Mouse (Mus musculus): Measurements from ENCODE around the gene Eras. TPM values are rescaled to one million over a fixed set of nuclear protein-coding genes. Genes with fewer than 3 reads are reported as not detected.

Gene Eras
- not detected in 2 replicates for polyA plus RNA-seq (2015; fragmentation: Nextera tagmentation; extraction: Ambion mirVana)

- Histone ChIP-seq H3K36me3 (ENCODE audit: insufficient read depth, low read length) (peaks cover 15% of the 10 kb centered on the region; the same call in 1 of the 2 replicates), H3K9me3 (ENCODE audit: low read length) (no peaks in the 10 kb centered on the region), H3K4me3 (ENCODE audit: low read length) (no peak within 1 kb of the TSS), H3K27me3 (ENCODE audit: insufficient read depth, low read length) (peaks cover 38% of the 10 kb centered on the region), H3K4me1 (ENCODE audit: insufficient read depth, low read length) (no peaks in the 10 kb centered on the region), H3K4me2 (replicated peaks; ENCODE audit: low read depth, low read length) (0 out of 2 replicates have a peak within 1 kb of the TSS, but pooled peaks have one; percentile 1), H3K27ac (ENCODE audit: low read length) (no peak within 1 kb of the TSS), H3K9ac (replicated peaks; ENCODE audit: low read length) (no peak within 1 kb of the TSS)
- ATAC-seq (ENCODE audit: low FRiP score, low TSS enrichment): 0 out of 2 replicates have a peak, but pooled peaks have one; percentile 31
- WGBS: 29% methylated on average over 18 of the region's 19 CpGs
Measured at GRCm38 (mm10) chrX:7928270-7928790, at the start of gene Eras. TSS of gene Eras (minus strand) at chrX:7928607.

DNA sequence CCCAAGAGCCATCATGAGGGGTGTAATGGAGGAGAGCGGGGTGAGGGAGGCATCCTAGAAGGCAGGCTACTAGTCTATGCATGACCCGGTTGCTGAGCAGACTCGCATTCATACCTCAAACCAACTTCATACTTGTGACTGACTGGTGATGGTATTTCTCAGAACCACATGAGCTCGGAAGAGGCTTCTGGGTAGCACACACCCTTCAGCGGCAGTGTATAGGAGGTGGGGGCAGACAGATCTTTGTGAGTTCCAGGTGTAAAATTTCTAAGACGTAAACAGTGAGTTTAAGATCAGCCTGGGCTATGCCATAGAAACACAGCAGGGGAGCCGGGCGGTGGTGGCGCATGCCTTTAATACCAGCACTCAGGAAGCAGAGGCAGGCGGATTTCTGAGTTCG lies 49.5 kb upstream of the Eras start, which contains the start of gene Gata1:
Gene Gata1, minus strand, starts transcription at position 180 of the 400 bp plus-strand sequence.
- no peak for ATAC-seq (ENCODE audit: low FRiP score, low TSS enrichment)
- Histone ChIP-seq H3K9ac (replicated peaks; ENCODE audit: low read length) (no peak within 1 kb of the TSS), H3K27ac (ENCODE audit: low read length) (no peak within 1 kb of the TSS), H3K4me3 (ENCODE audit: low read length) (no peak within 1 kb of the TSS), H3K36me3 (ENCODE audit: insufficient read depth, low read length) (no peaks in the 10 kb centered on the region), H3K9me3 (ENCODE audit: low read length) (no peaks in the 10 kb centered on the region), H3K4me1 (ENCODE audit: insufficient read depth, low read length) (no peaks in the 10 kb centered on the region), H3K27me3 (ENCODE audit: insufficient read depth, low read length) (no peaks in the 10 kb centered on the region), H3K4me2 (replicated peaks; ENCODE audit: low read depth, low read length) (no peak within 1 kb of the TSS)
- 90% methylated on average over 11 of the region's 11 CpGs for WGBS

- whole genome bisulfite sequencing: 70% methylated on average over 4 of the region's 4 CpGs
- Histone ChIP-seq H3K4me1 (ENCODE audit: insufficient read depth, low read length) (no peaks in the 10 kb centered on the region), H3K27ac (ENCODE audit: low read length) (no peak overlapping the region), H3K27me3 (ENCODE audit: insufficient read depth, low read length) (no peaks in the 10 kb centered on the region), H3K4me3 (ENCODE audit: low read length) (no peak overlapping the region), H3K4me2 (replicated peaks; ENCODE audit: low read depth, low read length) (no peak overlapping the region), H3K36me3 (ENCODE audit: insufficient read depth, low read length) (no peaks in the 10 kb centered on the region), H3K9ac (replicated peaks; ENCODE audit: low read length) (no peak overlapping the region), H3K9me3 (ENCODE audit: low read length) (no peaks in the 10 kb centered on the region)
- no peak for ATAC-seq (ENCODE audit: low FRiP score, low TSS enrichment)
Measured at GRCm38 (mm10) chrX:7971292-7971691, 42.9 kb upstream of the Eras start.

DNA sequence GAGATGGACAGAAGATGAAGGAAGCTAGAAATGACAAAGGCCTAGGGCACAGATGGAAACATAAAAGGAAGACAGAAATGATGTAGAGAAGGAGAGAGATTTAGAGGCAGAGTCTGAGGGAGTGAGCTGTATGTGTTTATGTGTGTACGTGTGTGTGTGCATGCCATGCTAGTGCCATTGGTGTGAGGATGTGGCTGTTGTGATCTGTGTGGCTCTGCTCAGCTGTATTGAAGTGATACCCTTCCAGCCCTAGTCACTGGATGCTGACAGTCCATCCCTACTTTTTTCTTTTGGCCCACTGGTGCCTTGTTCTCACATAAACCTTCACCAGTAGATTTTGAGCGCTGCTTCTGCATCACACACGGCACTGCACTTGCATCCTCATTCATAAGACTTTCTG lies 40.5 kb upstream of the Eras start:
- Histone ChIP-seq H3K4me2 (replicated peaks; ENCODE audit: low read depth, low read length) (no peak overlapping the region), H3K9ac (replicated peaks; ENCODE audit: low read length) (no peak overlapping the region), H3K9me3 (ENCODE audit: low read length) (no peaks in the 10 kb centered on the region), H3K36me3 (ENCODE audit: insufficient read depth, low read length) (no peaks in the 10 kb centered on the region), H3K27me3 (ENCODE audit: insufficient read depth, low read length) (no peaks in the 10 kb centered on the region), H3K4me3 (ENCODE audit: low read length) (no peak overlapping the region), H3K4me1 (ENCODE audit: insufficient read depth, low read length) (no peaks in the 10 kb centered on the region), H3K27ac (ENCODE audit: low read length) (no peak overlapping the region)
- no peak for ATAC-seq (ENCODE audit: low FRiP score, low TSS enrichment)
- WGBS: 93% methylated on average over 3 of the region's 3 CpGs

GRCm38 (mm10) chrX:7968226-7968625 lies 39.8 kb upstream of the Eras start:
- ATAC-seq (ENCODE audit: low FRiP score, low TSS enrichment): peak; percentile 27; the same call in 1 of the 2 replicates
- H3K4me2 ChIP-seq (replicated peaks; ENCODE audit: low read depth, low read length): no peak overlapping the region
- H3K27ac ChIP-seq (ENCODE audit: low read length): no peak overlapping the region
- no peak overlapping the region for H3K9ac ChIP-seq (replicated peaks; ENCODE audit: low read length)
- H3K36me3 ChIP-seq (ENCODE audit: insufficient read depth, low read length): no peaks in the 10 kb centered on the region
- WGBS: 75% methylated on average over 8 of the region's 8 CpGs
- no peaks in the 10 kb centered on the region for H3K9me3 ChIP-seq (ENCODE audit: low read length)
- H3K4me3 ChIP-seq (ENCODE audit: low read length): no peak overlapping the region
- H3K4me1 ChIP-seq (ENCODE audit: insufficient read depth, low read length): no peaks in the 10 kb centered on the region
- no peaks in the 10 kb centered on the region for H3K27me3 ChIP-seq (ENCODE audit: insufficient read depth, low read length)

DNA sequence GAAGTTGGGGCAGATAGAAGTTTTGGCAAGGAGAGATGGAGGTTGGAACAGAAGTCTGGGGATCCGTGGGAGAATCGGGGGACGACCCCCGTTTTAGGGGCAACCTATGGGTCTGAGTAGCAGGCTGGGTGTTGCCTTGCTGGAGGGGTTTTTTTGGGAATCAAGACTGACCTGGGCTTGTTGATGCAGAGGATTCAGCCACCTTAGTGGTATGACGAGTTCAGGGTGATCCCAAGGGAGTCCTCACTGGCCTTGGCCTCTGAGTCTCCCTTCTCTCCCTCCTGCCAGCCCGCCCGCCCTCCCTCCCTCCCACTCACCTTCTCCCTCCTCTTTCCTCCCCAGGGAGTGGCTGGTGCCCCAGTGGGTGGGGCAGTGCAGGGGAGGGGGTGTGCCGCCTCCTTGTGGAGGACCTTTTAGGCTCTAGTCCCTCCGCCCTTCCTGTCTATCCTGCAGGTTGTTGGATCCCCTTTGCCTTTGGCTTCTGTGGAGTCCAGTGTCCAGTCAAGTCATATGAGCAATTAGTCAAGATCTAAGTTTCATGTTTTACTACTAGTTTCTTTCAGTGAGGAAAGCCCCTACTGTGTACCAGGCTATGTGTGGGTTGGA lies 39.3 kb upstream of the Eras start:
- no peak overlapping the region for H3K9ac ChIP-seq (replicated peaks; ENCODE audit: low read length)
- H3K4me3 ChIP-seq (ENCODE audit: low read length): no peak overlapping the region
- no peaks in the 10 kb centered on the region for H3K27me3 ChIP-seq (ENCODE audit: insufficient read depth, low read length)
- no peak overlapping the region for H3K27ac ChIP-seq (ENCODE audit: low read length)
- H3K9me3 ChIP-seq (ENCODE audit: low read length): no peaks in the 10 kb centered on the region
- H3K4me1 ChIP-seq (ENCODE audit: insufficient read depth, low read length): no peaks in the 10 kb centered on the region
- no peak overlapping the region for H3K4me2 ChIP-seq (replicated peaks; ENCODE audit: low read depth, low read length)
- 85% methylated on average over 6 of the region's 9 CpGs for WGBS
- ATAC-seq (ENCODE audit: low FRiP score, low TSS enrichment): peak; percentile 23; the same call in 1 of the 2 replicates
- no peaks in the 10 kb centered on the region for H3K36me3 ChIP-seq (ENCODE audit: insufficient read depth, low read length)

DNA sequence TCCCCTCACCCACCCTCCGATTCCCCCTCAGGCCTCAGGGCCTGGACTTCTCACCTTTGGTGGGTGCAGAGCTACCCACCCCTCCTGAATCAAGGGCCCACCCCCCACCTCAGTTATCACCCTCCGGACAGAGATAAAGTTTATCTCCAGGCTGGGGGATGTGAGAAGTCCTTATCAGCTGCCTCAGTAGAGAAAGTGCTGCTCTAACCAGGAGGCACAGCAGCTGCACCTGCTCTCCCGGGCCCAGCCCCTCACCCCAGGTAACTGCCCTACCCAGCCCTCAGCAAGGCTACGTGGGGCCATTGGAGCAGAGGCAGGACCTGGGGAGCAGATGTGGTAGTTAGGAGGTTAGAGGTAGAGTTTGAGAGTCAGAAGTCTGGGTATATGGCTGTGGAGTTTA lies 37.8 kb upstream of the Eras start:
- H3K27ac ChIP-seq (ENCODE audit: low read length): no peak overlapping the region
- no peaks in the 10 kb centered on the region for H3K9me3 ChIP-seq (ENCODE audit: low read length)
- H3K9ac ChIP-seq (replicated peaks; ENCODE audit: low read length): no peak overlapping the region
- H3K27me3 ChIP-seq (ENCODE audit: insufficient read depth, low read length): no peaks in the 10 kb centered on the region
- ATAC-seq (ENCODE audit: low FRiP score, low TSS enrichment): no peak
- no peak overlapping the region for H3K4me3 ChIP-seq (ENCODE audit: low read length)
- H3K36me3 ChIP-seq (ENCODE audit: insufficient read depth, low read length): no peaks in the 10 kb centered on the region
- no peak overlapping the region for H3K4me2 ChIP-seq (replicated peaks; ENCODE audit: low read depth, low read length)
- 75% methylated on average over 4 of the region's 4 CpGs for WGBS
- H3K4me1 ChIP-seq (ENCODE audit: insufficient read depth, low read length): no peaks in the 10 kb centered on the region

DNA sequence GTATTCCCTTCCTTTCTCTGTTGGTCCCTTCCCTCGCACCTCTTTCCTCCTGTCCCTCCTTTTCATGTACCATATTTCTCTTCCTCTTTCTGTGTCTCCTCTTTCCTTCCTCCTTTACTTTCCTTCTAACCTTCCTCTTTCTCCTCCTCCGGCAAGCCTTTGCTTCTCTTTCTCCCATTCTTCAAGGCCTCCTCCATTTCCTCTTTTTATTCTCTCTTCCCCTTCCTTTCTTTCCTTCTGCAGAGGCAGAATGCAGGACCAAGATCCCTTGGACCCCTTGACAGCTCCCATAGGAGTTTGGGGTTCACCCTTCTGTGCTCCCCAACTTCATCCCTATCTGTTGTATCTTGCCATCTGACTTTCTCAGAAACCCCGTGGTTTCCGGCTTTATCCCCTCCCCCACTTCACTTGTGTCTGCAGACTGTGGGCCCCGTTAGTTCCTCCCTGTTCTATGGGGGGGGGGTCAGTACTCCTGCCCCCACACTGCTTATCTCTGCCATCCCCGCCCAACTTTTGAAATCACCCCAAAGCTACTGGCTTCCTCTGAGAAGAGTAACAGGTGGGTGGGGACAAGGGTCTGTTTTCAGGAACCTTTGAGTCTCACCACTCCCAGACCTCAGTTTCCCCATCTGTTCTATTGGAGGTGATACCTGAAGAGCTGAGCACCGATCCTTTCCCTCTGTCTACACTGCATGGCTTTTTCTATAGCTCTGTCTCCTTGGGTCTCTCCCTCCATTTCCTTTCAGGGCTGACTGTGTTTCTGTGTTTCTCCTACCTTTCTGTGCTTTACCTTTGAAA lies 35.6 kb upstream of the Eras start:
- Histone ChIP-seq H3K4me3 (ENCODE audit: low read length) (no peak overlapping the region), H3K36me3 (ENCODE audit: insufficient read depth, low read length) (no peaks in the 10 kb centered on the region), H3K9ac (replicated peaks; ENCODE audit: low read length) (no peak overlapping the region), H3K4me1 (ENCODE audit: insufficient read depth, low read length) (no peaks in the 10 kb centered on the region), H3K9me3 (ENCODE audit: low read length) (no peaks in the 10 kb centered on the region), H3K27ac (ENCODE audit: low read length) (no peak overlapping the region), H3K27me3 (ENCODE audit: insufficient read depth, low read length) (no peaks in the 10 kb centered on the region), H3K4me2 (replicated peaks; ENCODE audit: low read depth, low read length) (no peak overlapping the region)
- 80% methylated on average over 7 of the region's 7 CpGs for WGBS
- ATAC-seq (ENCODE audit: low FRiP score, low TSS enrichment): no peak

GRCm38 (mm10) chrX:7958868-7959267 lies 30.5 kb upstream of the Eras start:
- H3K4me3 ChIP-seq (ENCODE audit: low read length): no peak overlapping the region
- H3K36me3 ChIP-seq (ENCODE audit: insufficient read depth, low read length): no peaks in the 10 kb centered on the region
- no peak overlapping the region for H3K9ac ChIP-seq (replicated peaks; ENCODE audit: low read length)
- H3K4me1 ChIP-seq (ENCODE audit: insufficient read depth, low read length): no peaks in the 10 kb centered on the region
- no peak overlapping the region for H3K27ac ChIP-seq (ENCODE audit: low read length)
- 85% methylated on average over 9 of the region's 9 CpGs for WGBS
- ATAC-seq (ENCODE audit: low FRiP score, low TSS enrichment): no peak
- no peaks in the 10 kb centered on the region for H3K9me3 ChIP-seq (ENCODE audit: low read length)
- H3K27me3 ChIP-seq (ENCODE audit: insufficient read depth, low read length): no peaks in the 10 kb centered on the region
- no peak overlapping the region for H3K4me2 ChIP-seq (replicated peaks; ENCODE audit: low read depth, low read length)

DNA sequence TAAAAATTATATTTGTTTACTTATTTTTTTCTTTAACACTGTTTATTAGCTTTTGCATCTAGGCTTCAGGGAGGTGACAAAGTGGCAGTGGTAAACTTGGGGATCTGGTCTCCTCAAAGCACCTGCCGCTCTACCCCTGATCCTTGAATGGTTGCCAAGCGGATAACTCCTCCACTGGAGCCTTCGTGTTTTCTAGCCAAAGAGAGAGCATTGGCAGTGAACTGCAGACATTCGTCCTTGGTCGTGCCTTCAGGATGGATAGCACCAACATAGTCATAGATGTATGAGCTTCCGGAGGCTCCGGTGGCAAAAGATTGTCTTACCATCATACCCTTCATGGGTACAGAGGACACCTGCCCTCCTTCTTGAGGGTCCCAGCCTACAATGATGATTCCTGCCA lies 21.7 kb upstream of the Eras start:
- no peaks in the 10 kb centered on the region for H3K9me3 ChIP-seq (ENCODE audit: low read length)

More for the DNA sequence above, 21.7 kb upstream of the Eras start:
- Histone ChIP-seq H3K4me2 (replicated peaks; ENCODE audit: low read depth, low read length) (no peak overlapping the region), H3K4me3 (ENCODE audit: low read length) (no peak overlapping the region), H3K4me1 (ENCODE audit: insufficient read depth, low read length) (no peaks in the 10 kb centered on the region; the same call in 1 of the 2 replicates), H3K27ac (ENCODE audit: low read length) (no peak overlapping the region), H3K27me3 (ENCODE audit: insufficient read depth, low read length) (no peaks in the 10 kb centered on the region), H3K9ac (replicated peaks; ENCODE audit: low read length) (no peak overlapping the region), H3K36me3 (ENCODE audit: insufficient read depth, low read length) (no peaks in the 10 kb centered on the region)
- no peak for ATAC-seq (ENCODE audit: low FRiP score, low TSS enrichment)
- WGBS: 86% methylated on average over 7 of the region's 7 CpGs
